Mouse (Mus musculus) cerebellum, adult 2 months (tissue): ENCODE measurements at regions not wholly inside any gene's neighbourhood (a gene's known extent, or its start where the extent isn't known, plus 50 kb on each side); places are given as distances from the start of the nearest gene placed in this dataset.

Experiments
- DNase-seq, 2 experiments: peaks; one replicate each; pipeline ENCODE4 v3.0.0; 2021
- H3K27ac ChIP-seq: fragments of 200-500 bp; 2 replicates; pipeline ENCODE4 v1.5.1; 2012; ENCODE audit warnings: low read length, control low read depth, inconsistent platforms; ENCODE audit not compliant: insufficient read depth
- H3K27me3 ChIP-seq: fragments of 200-500 bp; 2 replicates; pipeline ENCODE4 v1.6.1; 2012; ENCODE audit warnings: inconsistent platforms, mild to moderate bottlenecking, low read length, moderate library complexity; ENCODE audit not compliant: control insufficient read depth, insufficient read depth
- H3K4me1 ChIP-seq: fragments of 200-500 bp; 2 replicates; pipeline ENCODE4 v1.6.1; 2011; ENCODE audit warnings: low read length; ENCODE audit not compliant: control insufficient read depth, insufficient read depth
- H3K4me3 ChIP-seq: fragments of 200-500 bp; replicated peaks from 2 replicates; pipeline ENCODE3; 2011; ENCODE audit warnings: mild to moderate bottlenecking, low read depth, low read length, control low read depth; ENCODE audit not compliant: insufficient read depth
- CTCF ChIP-seq: fragments of 200-500 bp; IDR thresholded peaks from 2 replicates; pipeline ENCODE4 v1.5.1; 2011; ENCODE audit warnings: low read depth, mild to moderate bottlenecking, control low read depth, low read length, moderate library complexity, borderline replicate concordance; ENCODE audit not compliant: insufficient read depth
- POLR2A ChIP-seq: fragments of 200-500 bp; IDR thresholded peaks from 2 replicates; pipeline ENCODE4 v1.6.1; 2011; ENCODE audit warnings: low read length, control low read depth, borderline replicate concordance; ENCODE audit not compliant: insufficient read depth
- WGBS: fragments of 180-500 bp; shearing (Covaris S2); methylation state at CpG from one replicate; pipeline ENCODE4 v1.1.7; 2018; 5-methylcytosine and 5-hydroxymethylcytosine counted together

DNA sequence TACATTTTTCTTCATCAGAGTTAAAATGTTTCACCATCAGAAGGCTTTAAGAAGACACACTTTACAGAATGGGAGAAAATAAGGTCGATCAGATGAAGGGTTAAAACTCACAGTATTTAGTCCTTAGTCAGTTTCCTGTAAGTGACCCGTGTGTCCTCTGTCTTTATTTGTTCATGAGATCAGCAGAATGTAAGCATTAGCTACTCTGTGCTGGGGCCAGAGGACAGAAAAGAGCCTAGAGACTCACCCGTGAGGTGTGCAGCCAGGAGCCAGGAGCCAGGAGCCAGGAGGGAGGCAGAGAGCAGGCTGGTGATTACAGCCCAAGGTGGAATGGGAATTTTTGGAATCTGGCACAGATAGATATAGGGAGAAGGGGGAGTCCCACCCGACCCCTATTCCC lies 180.0 kb upstream of the Msx2 start:
- Histone ChIP-seq H3K4me3 (no peak overlapping the region), H3K27ac (no peak overlapping the region), H3K4me1 (no peaks in the 10 kb centered on the region), H3K27me3 (no peaks in the 10 kb centered on the region; the same call in 1 of the 2 replicates)
- no peak for DNase-seq
- TF ChIP-seq POLR2A (no peak), CTCF (no peak)
- WGBS, result 49% methylated on average over 4 of the region's 4 CpGs

DNA sequence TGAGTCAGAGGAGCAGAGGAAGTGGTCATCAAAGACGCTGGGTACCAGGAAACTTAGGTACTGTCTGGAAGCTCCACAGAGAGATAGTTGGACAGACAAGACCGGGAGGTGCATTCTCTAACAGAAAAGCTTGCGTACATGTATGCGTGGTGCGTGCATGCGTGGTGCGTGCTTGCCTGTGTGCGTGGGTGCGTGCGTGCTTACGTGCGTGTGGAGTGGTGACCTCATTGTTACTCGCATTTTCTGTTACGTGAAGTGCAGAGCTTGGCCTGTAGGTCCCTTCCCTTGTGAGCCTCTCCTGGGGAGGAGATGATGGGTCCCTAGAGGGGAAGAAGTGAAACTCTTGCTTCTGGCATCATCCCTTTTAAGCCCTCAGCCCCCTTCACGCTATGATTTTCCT lies 175.5 kb upstream of the Msx2 start:
- 93% methylated on average over 15 of the region's 15 CpGs for WGBS
- no peak overlapping the region for H3K4me3 ChIP-seq
- no peak for DNase-seq
- H3K27me3 ChIP-seq, result no peaks in the 10 kb centered on the region; the same call in 1 of the 2 replicates
- no peak for TF ChIP-seq POLR2A
- TF ChIP-seq CTCF, result no peak
- no peak overlapping the region for H3K27ac ChIP-seq
- no peaks in the 10 kb centered on the region for H3K4me1 ChIP-seq

DNA sequence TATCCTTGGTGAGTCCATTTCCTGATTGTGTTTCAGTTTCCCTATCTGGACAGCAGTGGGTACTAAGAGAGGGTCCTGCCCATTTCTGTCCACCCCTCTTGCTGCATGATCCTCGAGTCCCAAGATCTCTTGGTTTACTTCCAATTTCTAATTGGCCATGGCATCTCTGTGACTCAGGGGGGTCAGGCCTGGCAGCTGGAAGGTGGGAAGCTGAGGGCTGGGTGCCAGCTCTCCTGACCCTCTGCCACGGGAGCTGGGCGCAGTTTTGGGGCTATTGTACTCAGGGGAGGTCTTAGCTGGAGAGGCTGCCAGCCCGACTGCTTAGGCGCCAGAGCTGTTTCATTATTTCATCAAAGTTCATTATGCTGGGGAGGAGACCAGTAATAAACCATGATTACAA lies 169.7 kb upstream of the Msx2 start:
- Histone ChIP-seq H3K4me3 (no peak overlapping the region), H3K27me3 (no peaks in the 10 kb centered on the region; the same call in 1 of the 2 replicates), H3K27ac (no peak overlapping the region), H3K4me1 (no peaks in the 10 kb centered on the region)
- 4% methylated on average over 5 of the region's 5 CpGs for WGBS
- TF ChIP-seq CTCF (no peak), POLR2A (no peak)
- DNase-seq, result no peak

DNA sequence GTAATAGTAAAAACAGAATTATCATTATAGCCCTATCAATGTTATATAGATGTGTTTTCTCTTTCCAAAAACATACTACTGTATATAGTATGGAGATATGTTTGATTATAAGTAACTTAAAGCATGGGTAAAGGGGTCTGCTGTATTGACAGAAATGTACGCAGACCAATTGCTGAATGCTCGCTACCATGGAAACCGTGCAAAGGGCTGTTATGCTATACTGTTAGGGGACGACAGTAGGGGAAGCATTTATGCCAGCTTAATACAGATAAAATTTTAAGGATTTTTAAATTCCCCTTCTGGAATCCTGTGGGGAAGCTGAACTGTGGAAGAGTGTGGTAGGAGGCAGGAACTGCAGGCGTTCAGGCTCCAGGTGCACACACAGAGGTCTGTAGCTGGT lies 166.7 kb upstream of the Msx2 start:
- 72% methylated on average over 5 of the region's 5 CpGs for WGBS
- Histone ChIP-seq H3K27me3 (no peaks in the 10 kb centered on the region; the same call in 1 of the 2 replicates), H3K4me1 (no peaks in the 10 kb centered on the region), H3K27ac (no peak overlapping the region), H3K4me3 (no peak overlapping the region)
- no peak for DNase-seq
- TF ChIP-seq POLR2A, result no peak
- no peak for TF ChIP-seq CTCF

DNA sequence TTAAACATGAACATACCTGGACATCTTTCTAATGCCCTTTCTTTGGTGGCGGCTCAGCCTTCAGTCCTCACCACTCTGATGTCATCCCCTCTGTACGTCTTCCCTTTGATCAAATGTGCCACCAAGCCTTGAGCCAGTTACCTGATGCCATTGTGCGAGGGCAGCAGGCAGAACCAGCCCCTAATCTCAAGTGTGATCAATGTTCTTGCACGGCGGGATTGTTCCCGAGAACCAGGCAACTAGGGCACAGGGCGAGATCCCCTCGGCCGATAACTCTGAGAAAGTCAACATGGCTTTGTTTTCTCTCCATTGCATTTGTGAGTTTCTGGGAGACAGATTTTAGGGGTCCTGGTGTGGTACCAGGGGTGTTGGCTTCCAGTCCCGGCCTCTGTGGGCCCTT lies 166.2 kb upstream of the Msx2 start:
- WGBS, result 77% methylated on average over 10 of the region's 10 CpGs
- H3K27ac ChIP-seq, result no peak overlapping the region

GRCm38 (mm10) chr13:53636011-53636410 lies 163.1 kb upstream of the Msx2 start:
- no peak overlapping the region for H3K27ac ChIP-seq
- H3K27me3 ChIP-seq, result peaks cover 2% of the 10 kb centered on the region; the same call in 1 of the 2 replicates
- no peak overlapping the region for H3K4me3 ChIP-seq
- no peaks in the 10 kb centered on the region for H3K4me1 ChIP-seq
- 31% methylated on average over 5 of the region's 5 CpGs for WGBS
- TF ChIP-seq POLR2A, result no peak
- DNase-seq, result no peak

More for the DNA sequence above, 166.2 kb upstream of the Msx2 start:
- DNase-seq, result no peak
- Histone ChIP-seq H3K4me1 (no peaks in the 10 kb centered on the region), H3K4me3 (no peak overlapping the region), H3K27me3 (peaks cover 2% of the 10 kb centered on the region; the same call in 1 of the 2 replicates)
- TF ChIP-seq POLR2A (no peak), CTCF (no peak)

GRCm38 (mm10) chr13:53634637-53635203 lies 161.8 kb upstream of the Msx2 start:
- DNase-seq, result no peak
- TF ChIP-seq CTCF (no peak), POLR2A (no peak)
- whole genome bisulfite sequencing, result 9% methylated on average over 9 of the region's 9 CpGs
- H3K27me3 ChIP-seq, result peaks cover 2% of the 10 kb centered on the region; the same call in 1 of the 2 replicates
- no peak overlapping the region for H3K27ac ChIP-seq
- H3K4me3 ChIP-seq, result no peak overlapping the region
- H3K4me1 ChIP-seq, result no peaks in the 10 kb centered on the region

DNA sequence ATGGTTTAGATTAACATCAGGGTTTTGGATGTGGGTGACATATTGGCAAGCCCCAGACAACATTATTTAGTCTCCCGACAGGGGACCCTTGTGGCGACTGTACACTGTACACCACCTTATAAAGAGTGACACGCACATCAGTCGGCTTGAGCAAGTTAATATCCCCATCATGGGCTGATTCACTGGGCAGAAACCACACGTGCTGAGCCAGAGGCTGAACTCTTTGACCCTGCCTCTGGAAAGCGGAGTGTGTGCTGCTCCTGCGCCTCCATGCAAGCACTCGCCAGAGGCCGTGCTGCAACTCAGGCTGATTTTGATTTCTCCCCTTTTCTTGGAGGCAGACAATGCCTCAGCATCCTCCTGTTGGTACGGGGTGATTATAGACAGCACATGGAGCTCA lies 125.2 kb upstream of the Msx2 start:
- DNase-seq, result no peak
- H3K4me3 ChIP-seq, result no peak overlapping the region
- no peak overlapping the region for H3K27ac ChIP-seq
- WGBS, result 67% methylated on average over 10 of the region's 10 CpGs
- TF ChIP-seq POLR2A, result no peak
- no peak for TF ChIP-seq CTCF
- no peaks in the 10 kb centered on the region for H3K4me1 ChIP-seq
- no peaks in the 10 kb centered on the region for H3K27me3 ChIP-seq
